Mouse (Mus musculus) ES-E14 (cell line): Measurements from ENCODE around the gene Gm2663. TPM values are rescaled to one million over a fixed set of nuclear protein-coding genes. Genes with fewer than 3 reads are reported as not detected.
"Not testable (repeated sequence)": the region's sequence is repeated elsewhere in the genome, so short reads cannot be mapped to it uniquely, and the experiment has no call there.

Experiments used
- DNase-seq: peaks from one replicate; pipeline ENCODE4 v3.0.0-alpha.2; 2013; ENCODE audit warnings: low read depth, low spot score
- H3K27ac ChIP-seq: 2 replicates; pipeline ENCODE4 v1.5.1; 2012; ENCODE audit warnings: low read depth, mild to moderate bottlenecking, low read length, moderate library complexity, mixed read lengths; ENCODE audit not compliant: poor library complexity, insufficient read depth, severe bottlenecking
- H3K36me3 ChIP-seq: 2 replicates; pipeline ENCODE4 v1.6.1; 2012; ENCODE audit warnings: mild to moderate bottlenecking, low read length, moderate library complexity, mixed read lengths; ENCODE audit not compliant: control insufficient read depth, poor library complexity, insufficient read depth, severe bottlenecking
- H3K4me1 ChIP-seq, 2 experiments: fragments of 150-350 bp in 1 of 2; sonication (generic) in 1 of 2; 2 replicates each; pipeline ENCODE4 v1.6.1; 2012; ENCODE audit warnings: low read length in 2 of 2, mild to moderate bottlenecking in 1 of 2, mixed read lengths in 1 of 2; ENCODE audit not compliant: control insufficient read depth in 2 of 2, insufficient read depth in 2 of 2, poor library complexity in 1 of 2
- H3K4me3 ChIP-seq, 2 experiments: fragments of 150-350 bp in 1 of 2; sonication (generic) in 1 of 2; 2 replicates each; pipeline ENCODE4 v1.5.1; 2012; ENCODE audit warnings: low read length in 2 of 2, low read depth in 1 of 2, mild to moderate bottlenecking in 1 of 2, mixed read lengths in 1 of 2; ENCODE audit not compliant: insufficient read depth in 1 of 2, poor library complexity in 1 of 2, severe bottlenecking in 1 of 2
- H3K9ac ChIP-seq: 2 replicates; pipeline ENCODE4 v1.6.1; 2012; ENCODE audit warnings: low read depth, mild to moderate bottlenecking, low read length, mixed read lengths; ENCODE audit not compliant: poor library complexity, insufficient read depth, severe bottlenecking
- H3K9me3 ChIP-seq: fragments of 150-350 bp; sonication (generic); 2 replicates; pipeline ENCODE4 v1.6.1; 2012; ENCODE audit warnings: low read depth, mild to moderate bottlenecking, low read length; ENCODE audit not compliant: control insufficient read depth, insufficient read depth
- CHD2 ChIP-seq: IDR thresholded peaks from 2 replicates; pipeline ENCODE4 v1.6.1; 2014; ENCODE audit warnings: mild to moderate bottlenecking, low read depth, low read length, inconsistent platforms
- HCFC1 ChIP-seq: IDR thresholded peaks from 2 replicates; pipeline ENCODE4 v1.6.1; 2012; ENCODE audit warnings: low read length, inconsistent platforms, borderline replicate concordance; ENCODE audit not compliant: insufficient read depth
- MAFK ChIP-seq: IDR thresholded peaks from 2 replicates; pipeline ENCODE4 v1.6.1; 2014; ENCODE audit warnings: mild to moderate bottlenecking, low read depth, low read length, inconsistent platforms; ENCODE audit not compliant: insufficient read depth
- ZC3H11A ChIP-seq: IDR thresholded peaks from 2 replicates; pipeline ENCODE4 v1.6.1; 2012; ENCODE audit warnings: low read depth, mild to moderate bottlenecking, inconsistent platforms, low read length, borderline replicate concordance
- ZNF384 ChIP-seq: IDR thresholded peaks from 2 replicates; pipeline ENCODE4 v1.6.1; 2012; ENCODE audit warnings: low read depth, low read length, inconsistent platforms
- in situ Hi-C, 2 experiments: fragments of 600-800 bp; cut with MboI; formaldehyde crosslinking; loops; one replicate each; pipeline ENCODE4 v1.15.1; 2025; ENCODE audit warnings: low sequenced_read_pairs in 2 of 2, inconsistent platforms in 1 of 2; ENCODE audit not compliant: unreplicated experiment in 2 of 2
- total RNA-seq: library from RNA; depleted of rRNA; stranded (reverse); fragments of 300-350 nt; gene quantifications from 2 replicates; pipeline ENCODE4 v1.2.3, GENCODE M21; 2012; rRNA removed

Gene Gm2663
- total RNA-seq, 1 experiment: not detected

DNA sequence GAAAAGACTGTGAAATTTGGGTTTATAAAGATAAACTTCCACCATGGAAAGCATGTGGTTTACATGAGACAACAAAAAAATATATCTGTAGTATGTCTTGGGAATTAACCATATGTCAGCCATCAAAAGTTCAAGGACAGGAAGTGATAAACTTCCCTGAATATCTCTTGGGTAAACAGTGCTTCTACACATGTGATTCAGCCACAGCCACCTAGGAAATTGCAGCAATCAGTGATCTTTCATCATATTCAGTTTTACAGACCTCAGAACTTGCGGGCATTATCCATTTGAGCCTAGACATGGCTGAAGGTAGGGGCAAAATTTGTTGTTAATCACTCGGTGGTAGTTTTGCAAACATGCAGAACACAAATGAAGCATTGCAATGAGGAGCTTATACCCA lies 19.4 kb upstream of the Gm2663 start:
- TF ChIP-seq ZNF384: no peak
- TF ChIP-seq ZC3H11A: no peak
- TF ChIP-seq CHD2: no peak
- no peak for TF ChIP-seq MAFK
- no peak for TF ChIP-seq HCFC1
- Histone ChIP-seq H3K27ac (no peak overlapping the region), H3K9me3 (no peaks in the 10 kb centered on the region), H3K9ac (no peak overlapping the region), H3K4me3 (no peak overlapping the region), H3K4me1 (no peaks in the 10 kb centered on the region), H3K36me3 (no peaks in the 10 kb centered on the region)
- no peak for DNase-seq
- in situ Hi-C loops: no loop called here

DNA sequence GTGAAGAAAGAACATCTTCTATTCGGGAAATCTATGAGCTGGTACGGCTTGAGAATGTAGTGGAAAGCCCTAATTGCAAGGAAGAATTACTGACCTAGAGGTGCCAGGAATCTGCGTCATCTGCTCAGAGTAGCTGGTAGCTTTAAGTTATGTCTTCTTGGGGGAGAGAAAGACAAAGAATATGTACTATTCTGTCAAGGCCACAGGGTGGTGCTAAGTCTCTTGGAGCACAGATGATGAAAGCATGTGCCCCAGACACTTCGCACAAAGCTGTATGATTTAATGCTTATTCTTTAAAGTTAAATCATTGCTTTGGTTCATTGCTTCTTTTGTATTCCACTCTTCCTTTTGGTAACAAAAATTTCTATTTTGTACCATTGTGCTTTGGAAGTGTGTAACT lies 15.8 kb upstream of the Gm2663 start:
- DNase-seq: no peak
- Histone ChIP-seq H3K27ac (no peak overlapping the region), H3K36me3 (no peaks in the 10 kb centered on the region), H3K4me1 (no peaks in the 10 kb centered on the region), H3K4me3 (no peak overlapping the region), H3K9ac (no peak overlapping the region), H3K9me3 (no peaks in the 10 kb centered on the region)
- TF ChIP-seq MAFK (no peak), HCFC1 (no peak), ZNF384 (no peak), CHD2 (no peak), ZC3H11A (no peak)
- in situ Hi-C loops: no loop called here

GRCm38 (mm10) chr6:40964454-40964853 lies 34.8 kb downstream of the Gm2663 start, which contains the start of gene 1810009J06Rik:
1810009J06Rik (plus strand) TSS chr6:40964754.
- in situ Hi-C loops, DNase-seq: not testable (repeated sequence)

DNA sequence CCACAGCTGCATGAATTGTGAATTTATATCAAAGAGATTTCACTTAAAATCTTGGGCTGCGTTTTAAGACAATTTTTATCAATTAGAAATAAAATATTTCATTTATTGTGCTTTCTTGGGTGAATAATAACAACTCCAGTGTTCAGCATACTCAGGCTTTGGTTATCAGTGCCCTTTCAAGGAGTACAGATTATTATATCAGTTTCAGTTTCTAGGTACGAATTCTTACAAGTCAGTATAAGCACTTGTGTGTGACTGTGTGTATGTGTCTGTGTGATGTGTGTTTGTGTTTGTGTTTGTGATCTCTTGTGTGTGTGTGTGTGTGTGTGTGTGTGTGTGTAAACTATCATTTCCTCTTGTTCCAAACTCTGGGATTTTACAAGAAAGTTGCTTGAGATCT lies 45.6 kb downstream of the Gm2663 start:
- no peaks in the 10 kb centered on the region for H3K36me3 ChIP-seq
- no peaks in the 10 kb centered on the region for H3K4me1 ChIP-seq
- H3K27ac ChIP-seq: no peak overlapping the region
- DNase-seq: no peak
- no peaks in the 10 kb centered on the region for H3K9me3 ChIP-seq
- H3K9ac ChIP-seq: no peak overlapping the region
- TF ChIP-seq ZC3H11A (no peak), MAFK (no peak), CHD2 (no peak)
- in situ Hi-C loops: no loop called here
- no peak overlapping the region for H3K4me3 ChIP-seq

More at GRCm38 (mm10) chr6:40964454-40964853, 34.8 kb downstream of the Gm2663 start, which contains the start of gene 1810009J06Rik:
- not testable (repeated sequence) for H3K4me1 ChIP-seq, H3K9ac ChIP-seq, H3K27ac ChIP-seq, H3K36me3 ChIP-seq, H3K4me3 ChIP-seq, H3K9me3 ChIP-seq

- H3K4me3 ChIP-seq: no peak within 1 kb of the TSS
- no peak within 1 kb of the TSS for H3K9ac ChIP-seq
- in situ Hi-C loops: no loop called here
- H3K36me3 ChIP-seq: no peaks in the 10 kb centered on the region
- H3K4me1 ChIP-seq: no peaks in the 10 kb centered on the region
- TF ChIP-seq ZC3H11A: no peak
- TF ChIP-seq ZNF384: no peak
- TF ChIP-seq HCFC1: no peak
- TF ChIP-seq MAFK: no peak
- TF ChIP-seq CHD2: no peak
- H3K9me3 ChIP-seq: no peaks in the 10 kb centered on the region
- no peak within 1 kb of the TSS for H3K27ac ChIP-seq
- no peak for DNase-seq
These were observed 47.5 kb downstream of the Gm2663 start, which contains the start of gene Gm4744 for GRCm38 (mm10) chr6:40951770-40952169. Gm4744 (minus strand) TSS chr6:40951870.

Other genes with a start within 250 kb of the Gm2663 start
- gene Moxd2, start 112.0 kb downstream of the Gm2663 start, total RNA-seq: not detected in 2 replicates
- gene Prss58, start 99.1 kb downstream of the Gm2663 start, total RNA-seq: not detected in 2 replicates
- gene 1700074P13Rik, start 58.9 kb downstream of the Gm2663 start, total RNA-seq: not detected in 2 replicates
- gene Gm4744, start 47.6 kb downstream of the Gm2663 start, total RNA-seq: not detected in 2 replicates
- not detected in 2 replicates for gene 1810009J06Rik, start 34.7 kb downstream of the Gm2663 start, total RNA-seq
- gene 2210010C04Rik, start 36.0 kb upstream of the Gm2663 start, total RNA-seq: not detected in 2 replicates